Mouse (Mus musculus) naive thymus-derived CD4-positive, alpha-beta T cell, adult 2 months (primary cell): ENCODE measurements around the gene Sebox.

Experiments
- DNase-seq: peaks from one replicate; pipeline ENCODE4 v3.0.0-alpha.2; 2011; ENCODE audit warnings: low read depth

Gene Sebox

GRCm38 (mm10) chr11:78535376-78536079 lies 32.3 kb downstream of the Sebox start:
- DNase-seq = no peak

- DNase-seq = peak; percentile 98
These were observed 32.9 kb downstream of the Sebox start, which contains the start of the genes Tnfaip1 and Ift20 for GRCm38 (mm10) chr11:78536080-78536689. Gene Tnfaip1, minus strand, starts transcription at chr11:78536332. Gene Ift20, plus strand, starts transcription at chr11:78536361.

- peak; percentile 30 for DNase-seq
These were observed 33.4 kb downstream of the Sebox start for GRCm38 (mm10) chr11:78536690-78537084.

GRCm38 (mm10) chr11:78540358-78540757 lies 37.1 kb downstream of the Sebox start:
- DNase-seq = no peak

- DNase-seq = no peak
These were observed 41.3 kb downstream of the Sebox start for GRCm38 (mm10) chr11:78544449-78545111.

- DNase-seq = no peak
These were observed 41.9 kb downstream of the Sebox start for GRCm38 (mm10) chr11:78545181-78545580.

- DNase-seq = no peak
These were observed 44.6 kb downstream of the Sebox start for GRCm38 (mm10) chr11:78547718-78548460.

- DNase-seq = peak; percentile 42
These were observed 46.3 kb downstream of the Sebox start for GRCm38 (mm10) chr11:78549491-78549987.

GRCm38 (mm10) chr11:78550168-78551058 lies 47.2 kb downstream of the Sebox start, which contains the start of gene Tmem97:
Gene Tmem97, minus strand, starts transcription at chr11:78550777.
- peak; percentile 96 for DNase-seq

GRCm38 (mm10) chr11:78551059-78551398 lies 47.8 kb downstream of the Sebox start:
- no peak for DNase-seq
